Comparison of ENCODE assay signal across 1 mouse cellular context in the genomic region with DNA sequence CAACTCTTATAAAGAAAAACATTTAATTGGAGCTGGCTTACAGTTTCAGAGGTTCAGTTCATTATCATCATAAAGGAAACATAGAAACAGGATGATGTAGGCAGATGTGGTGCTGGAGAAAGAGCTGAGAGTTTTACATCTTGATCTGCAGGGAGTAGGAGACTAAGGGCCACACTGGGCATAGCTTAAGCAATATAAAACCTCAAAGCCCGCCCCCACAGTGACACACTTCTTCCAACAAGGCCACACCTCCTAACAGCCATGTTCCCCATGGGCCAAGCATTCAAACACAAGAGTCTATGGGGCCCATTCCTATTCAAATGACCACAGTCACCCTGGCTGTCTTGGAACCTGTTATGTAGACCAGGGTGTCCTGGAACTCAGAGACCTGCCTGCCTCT.
TF ChIP-seq lines count a peak whose summit lies in the region.

No protein-coding gene starts in this region.

TF ChIP-seq in MEL, 35 proteins besides CTCF, POLR2A, EP300 and RAD21:
- TF ChIP-seq POLR2AphosphoS2 (IDR thresholded peaks at IDR 0.05; ENCODE audit: low read length) (no peak), POLR2AphosphoS5 (IDR thresholded peaks at IDR 0.05; ENCODE audit: borderline replicate concordance, low read depth, low read length) (no peak), NRF1 (IDR thresholded peaks at IDR 0.05; ENCODE audit: insufficient read depth, low read depth, low read length, poor library complexity, severe bottlenecking) (no peak), GATA1 (IDR thresholded peaks at IDR 0.05; ENCODE audit: low read depth, low read length) (no peak), MXI1 (IDR thresholded peaks at IDR 0.05; ENCODE audit: low read depth, low read length) (no peak), BHLHE40 (IDR thresholded peaks at IDR 0.05; ENCODE audit: borderline replicate concordance, low read depth, low read length) (no peak), MYC (IDR thresholded peaks at IDR 0.05; ENCODE audit: low read depth, low read length) (no peak), E2F4 (IDR thresholded peaks at IDR 0.05; ENCODE audit: borderline replicate concordance, low read depth, low read length) (no peak), JUND (IDR thresholded peaks at IDR 0.05; ENCODE audit: low read depth, low read length) (no peak)
TF ChIP-seq in MEL: peak in this region for 0.
